Mouse (Mus musculus) liver, embryonic 12.5 days (tissue): ENCODE measurements around the gene Hdc. TPM values are rescaled to one million over a fixed set of nuclear protein-coding genes. Genes with fewer than 3 reads are reported as not detected.

Experiments used
- ATAC-seq: fragments of 200-750 bp; cut with Nextera tagmentation; 2 replicates; pipeline ENCODE4 v1.8.0; 2017; ENCODE audit warnings: moderate number of reproducible peaks, mild to moderate bottlenecking, moderate library complexity
- H3K27ac ChIP-seq: fragments of 300-500 bp; sonication (generic); 2 replicates; pipeline ENCODE4 v1.5.1; 2016; ENCODE audit warnings: mild to moderate bottlenecking
- H3K27me3 ChIP-seq: fragments of 300-500 bp; sonication (generic); replicated peaks from 2 replicates; pipeline ENCODE4 v1.6.1; 2016; ENCODE audit warnings: mild to moderate bottlenecking, moderate library complexity
- H3K36me3 ChIP-seq: fragments of 300-500 bp; sonication (generic); 2 replicates; pipeline ENCODE4 v1.6.1; 2016; ENCODE audit warnings: mild to moderate bottlenecking, moderate library complexity
- H3K4me1 ChIP-seq: fragments of 300-500 bp; sonication (generic); 2 replicates; pipeline ENCODE4 v1.6.1; 2016
- H3K4me2 ChIP-seq: fragments of 300-500 bp; sonication (generic); 2 replicates; pipeline ENCODE4 v1.6.1; 2016; ENCODE audit warnings: mild to moderate bottlenecking, moderate library complexity
- H3K4me3 ChIP-seq: fragments of 300-500 bp; sonication (generic); 2 replicates; pipeline ENCODE4 v1.5.1; 2016; ENCODE audit warnings: mild to moderate bottlenecking, moderate library complexity
- H3K9ac ChIP-seq: fragments of 300-500 bp; sonication (generic); 2 replicates; pipeline ENCODE4 v1.6.1; 2016; ENCODE audit warnings: mild to moderate bottlenecking, moderate library complexity
- H3K9me3 ChIP-seq: fragments of 300-500 bp; sonication (generic); replicated peaks from 2 replicates; pipeline ENCODE4 v1.6.1; 2016; ENCODE audit warnings: mild to moderate bottlenecking, moderate library complexity
- whole genome bisulfite sequencing: fragments of 180-500 bp; shearing (Covaris S2); methylation state at CpG from one replicate; pipeline ENCODE4 v1.1.7; 2016; ENCODE audit not compliant: insufficient replicate concordance; 5-methylcytosine and 5-hydroxymethylcytosine counted together
- polyA plus RNA-seq: library from polyadenylated mRNA; unstranded; fragments of >200 nt; fragmentation: Nextera tagmentation; extraction: Ambion mirVana; gene quantifications from 2 replicates; pipeline ENCODE4 v1.2.1, GENCODE M21; 2016

Gene Hdc
- polyA plus RNA-seq: 6.1 and 6.5 TPM in 2 replicates

- Histone ChIP-seq H3K4me3 (no peak within 1 kb of the TSS; the same call in 1 of the 2 replicates), H3K9ac (no peak within 1 kb of the TSS), H3K27ac (no peak within 1 kb of the TSS), H3K9me3 (no peaks in the 10 kb centered on the region), H3K4me1 (peaks cover 14% of the 10 kb centered on the region), H3K4me2 (peak within 1 kb of the TSS; percentile 43), H3K36me3 (no peaks in the 10 kb centered on the region), H3K27me3 (no peaks in the 10 kb centered on the region)
- WGBS: 26% methylated on average over 14 of the region's 14 CpGs
- ATAC-seq: no peak
Measured at GRCm38 (mm10) chr2:126619249-126619704, at the start of gene Hdc. TSS of gene Hdc (minus strand) at chr2:126619299.

- Histone ChIP-seq H3K4me2 (no peak overlapping the region), H3K36me3 (0 out of 2 replicates have a peak, but pooled peaks cover 3% of the 10 kb centered on the region), H3K27me3 (no peaks in the 10 kb centered on the region), H3K4me3 (no peak overlapping the region), H3K9ac (no peak overlapping the region), H3K4me1 (peaks cover 44% of the 10 kb centered on the region), H3K27ac (no peak overlapping the region), H3K9me3 (no peaks in the 10 kb centered on the region)
- 73% methylated on average over 5 of the region's 5 CpGs for WGBS
- ATAC-seq: no peak
Measured at GRCm38 (mm10) chr2:126668621-126669252, 49.6 kb upstream of the Hdc start.

- Histone ChIP-seq H3K4me1 (peaks cover 21% of the 10 kb centered on the region; the same call in 1 of the 2 replicates), H3K9ac (no peak overlapping the region), H3K27ac (no peak overlapping the region), H3K9me3 (no peaks in the 10 kb centered on the region), H3K27me3 (no peaks in the 10 kb centered on the region), H3K36me3 (0 out of 2 replicates have a peak, but pooled peaks cover 3% of the 10 kb centered on the region), H3K4me2 (no peak overlapping the region), H3K4me3 (no peak overlapping the region)
- no peak for ATAC-seq
- 75% methylated on average over 3 of the region's 3 CpGs for WGBS
Measured at GRCm38 (mm10) chr2:126665984-126666383, 46.9 kb upstream of the Hdc start.

GRCm38 (mm10) chr2:126663481-126663880 is 44.4 kb upstream of the Hdc start:
- ATAC-seq: no peak
- Histone ChIP-seq H3K9me3 (no peaks in the 10 kb centered on the region), H3K27ac (no peak overlapping the region), H3K36me3 (0 out of 2 replicates have a peak, but pooled peaks cover 3% of the 10 kb centered on the region), H3K4me3 (no peak overlapping the region), H3K27me3 (no peaks in the 10 kb centered on the region), H3K9ac (no peak overlapping the region), H3K4me2 (no peak overlapping the region), H3K4me1 (peaks cover 19% of the 10 kb centered on the region)
- WGBS: 44% methylated on average over 4 of the region's 4 CpGs

GRCm38 (mm10) chr2:126652929-126653328 is 33.8 kb upstream of the Hdc start:
- Histone ChIP-seq H3K4me2 (no peak overlapping the region), H3K4me1 (no peaks in the 10 kb centered on the region), H3K4me3 (no peak overlapping the region), H3K9me3 (no peaks in the 10 kb centered on the region), H3K36me3 (peaks cover 61% of the 10 kb centered on the region), H3K9ac (no peak overlapping the region), H3K27me3 (no peaks in the 10 kb centered on the region), H3K27ac (no peak overlapping the region)
- no peak for ATAC-seq
- WGBS: 82% methylated on average over 4 of the region's 4 CpGs

- Histone ChIP-seq H3K27ac (no peak overlapping the region), H3K4me3 (no peak overlapping the region), H3K4me2 (no peak overlapping the region), H3K36me3 (peaks cover 71% of the 10 kb centered on the region), H3K27me3 (no peaks in the 10 kb centered on the region), H3K9ac (no peak overlapping the region), H3K9me3 (no peaks in the 10 kb centered on the region), H3K4me1 (no peaks in the 10 kb centered on the region)
- WGBS: 88% methylated on average over 3 of the region's 3 CpGs
- no peak for ATAC-seq
Measured at GRCm38 (mm10) chr2:126647762-126648161, 28.7 kb upstream of the Hdc start.

- Histone ChIP-seq H3K4me3 (no peak overlapping the region), H3K4me1 (no peaks in the 10 kb centered on the region), H3K4me2 (no peak overlapping the region), H3K36me3 (peaks cover 70% of the 10 kb centered on the region), H3K27ac (no peak overlapping the region), H3K9ac (no peak overlapping the region), H3K9me3 (no peaks in the 10 kb centered on the region), H3K27me3 (no peaks in the 10 kb centered on the region)
- ATAC-seq: no peak
- WGBS: 75% methylated on average over 5 of the region's 5 CpGs
Measured at GRCm38 (mm10) chr2:126646461-126646860, 27.4 kb upstream of the Hdc start.

- no peak overlapping the region for H3K4me2 ChIP-seq
- no peaks in the 10 kb centered on the region for H3K9me3 ChIP-seq
- 82% methylated on average over 1 of the region's 1 CpGs for WGBS
- no peaks in the 10 kb centered on the region for H3K27me3 ChIP-seq
- no peaks in the 10 kb centered on the region for H3K4me1 ChIP-seq
- H3K4me3 ChIP-seq: no peak overlapping the region
- ATAC-seq: no peak
- no peak overlapping the region for H3K9ac ChIP-seq
- H3K27ac ChIP-seq: no peak overlapping the region
- H3K36me3 ChIP-seq: peaks cover 73% of the 10 kb centered on the region
Measured at GRCm38 (mm10) chr2:126644768-126645167, 25.7 kb upstream of the Hdc start.

- Histone ChIP-seq H3K36me3 (peaks cover 72% of the 10 kb centered on the region), H3K4me1 (peaks cover 21% of the 10 kb centered on the region), H3K9me3 (no peaks in the 10 kb centered on the region), H3K9ac (no peak overlapping the region), H3K27me3 (no peaks in the 10 kb centered on the region), H3K27ac (no peak overlapping the region), H3K4me2 (no peak overlapping the region), H3K4me3 (no peak overlapping the region)
- ATAC-seq: no peak
- 82% methylated on average over 2 of the region's 2 CpGs for WGBS
Measured at GRCm38 (mm10) chr2:126640298-126640697, 21.2 kb upstream of the Hdc start.

GRCm38 (mm10) chr2:126635939-126636823 is 17.1 kb upstream of the Hdc start:
- H3K27ac ChIP-seq: peak overlapping the region; percentile 23; the same call in 1 of the 2 replicates
- no peaks in the 10 kb centered on the region for H3K9me3 ChIP-seq
- no peak overlapping the region for H3K4me3 ChIP-seq
- no peak overlapping the region for H3K9ac ChIP-seq
- ATAC-seq: peak; percentile 65; the same call in 1 of the 2 replicates
- H3K36me3 ChIP-seq: peaks cover 66% of the 10 kb centered on the region
- H3K4me1 ChIP-seq: peaks cover 25% of the 10 kb centered on the region
- no peaks in the 10 kb centered on the region for H3K27me3 ChIP-seq
- 45% methylated on average over 12 of the region's 12 CpGs for WGBS
- no peak overlapping the region for H3K4me2 ChIP-seq

GRCm38 (mm10) chr2:126633165-126633564 is 14.1 kb upstream of the Hdc start:
- no peaks in the 10 kb centered on the region for H3K27me3 ChIP-seq
- peaks cover 25% of the 10 kb centered on the region for H3K4me1 ChIP-seq
- no peak overlapping the region for H3K4me3 ChIP-seq
- H3K9ac ChIP-seq: no peak overlapping the region
- H3K36me3 ChIP-seq: peaks cover 61% of the 10 kb centered on the region
- no peak overlapping the region for H3K4me2 ChIP-seq
- 79% methylated on average over 2 of the region's 2 CpGs for WGBS
- no peak overlapping the region for H3K27ac ChIP-seq
- no peaks in the 10 kb centered on the region for H3K9me3 ChIP-seq
- ATAC-seq: no peak

- Histone ChIP-seq H3K4me2 (no peak overlapping the region), H3K9ac (no peak overlapping the region), H3K4me3 (no peak overlapping the region), H3K27me3 (no peaks in the 10 kb centered on the region), H3K36me3 (peaks cover 45% of the 10 kb centered on the region), H3K4me1 (no peaks in the 10 kb centered on the region), H3K27ac (no peak overlapping the region), H3K9me3 (no peaks in the 10 kb centered on the region)
- WGBS: 79% methylated on average over 9 of the region's 9 CpGs
- no peak for ATAC-seq
Measured at GRCm38 (mm10) chr2:126628455-126628995, 9.4 kb upstream of the Hdc start.
